Mouse (Mus musculus): ENCODE data around the gene Slc26a10.
"Not testable (repeated sequence)": the region's sequence is repeated elsewhere in the genome, so short reads cannot be mapped to it uniquely, and the experiment has no call there.

The Slc26a10 gene

DNA sequence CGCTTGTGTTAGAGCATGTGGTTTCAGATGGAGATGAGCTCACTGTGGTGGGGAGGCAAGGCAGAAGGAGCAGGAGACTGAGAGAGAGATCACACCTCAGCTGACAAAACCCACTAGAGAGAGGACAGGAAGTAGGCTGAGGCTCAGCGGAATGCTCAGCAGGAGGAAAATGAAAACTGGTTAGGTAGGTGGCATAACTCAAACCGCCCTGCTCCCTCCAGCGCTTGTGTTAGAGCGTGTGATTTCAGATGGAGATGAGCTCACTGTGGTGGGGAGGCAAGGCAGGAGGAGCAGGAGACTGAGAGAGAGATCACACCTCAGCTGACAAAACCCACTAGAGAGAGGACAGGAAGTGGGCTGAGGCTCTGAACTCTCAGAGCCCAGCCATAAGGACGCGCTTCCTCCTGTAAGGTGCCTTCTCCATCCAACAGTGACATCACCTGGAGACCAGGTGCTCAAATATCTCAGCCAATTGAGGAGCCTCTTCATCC lies 17.6 kb downstream of the Slc26a10 start:
- not testable (repeated sequence) for DNase-seq (ENCODE audit: low spot score)

DNA sequence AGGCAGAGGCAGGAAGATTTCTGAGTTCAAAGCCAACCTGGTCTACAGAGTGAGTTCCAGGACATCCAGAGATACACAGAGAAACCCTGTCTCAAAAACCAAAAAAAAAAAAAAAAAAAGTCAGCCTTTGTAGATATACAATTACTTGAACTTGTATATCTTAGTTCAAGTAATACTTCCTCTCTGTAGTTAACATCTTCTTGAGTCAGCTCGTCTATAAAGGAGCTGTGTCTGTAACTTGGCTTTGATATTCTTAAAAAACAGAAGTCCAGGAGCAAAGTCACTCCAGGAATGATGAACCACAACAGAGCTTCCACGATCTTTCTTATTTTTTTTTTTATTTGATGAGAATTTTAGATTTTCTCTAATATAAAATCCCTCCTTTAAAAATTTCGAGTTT lies 19.7 kb downstream of the Slc26a10 start:
- DNase-seq (ENCODE audit: low spot score) = no peak

DNA sequence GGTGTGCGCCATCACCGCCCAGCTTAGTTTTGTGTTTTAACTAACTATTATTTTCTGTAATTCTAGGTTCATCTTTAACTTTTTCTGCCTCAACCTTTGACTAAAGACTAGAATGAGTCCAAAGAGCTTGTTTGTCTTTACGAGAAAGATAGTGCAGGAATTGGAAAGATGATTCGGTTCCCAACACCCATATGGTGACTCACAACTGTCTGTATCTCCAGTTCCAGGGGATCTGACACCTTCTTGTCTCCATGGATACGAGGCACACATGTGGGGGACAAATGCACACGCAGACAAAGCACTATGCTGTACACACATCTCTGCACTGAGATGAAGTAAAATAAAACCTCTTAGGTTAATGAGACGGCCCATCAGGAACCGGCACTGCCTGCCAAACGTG lies 20.4 kb downstream of the Slc26a10 start:
- no peak for DNase-seq (ENCODE audit: low spot score)

DNA sequence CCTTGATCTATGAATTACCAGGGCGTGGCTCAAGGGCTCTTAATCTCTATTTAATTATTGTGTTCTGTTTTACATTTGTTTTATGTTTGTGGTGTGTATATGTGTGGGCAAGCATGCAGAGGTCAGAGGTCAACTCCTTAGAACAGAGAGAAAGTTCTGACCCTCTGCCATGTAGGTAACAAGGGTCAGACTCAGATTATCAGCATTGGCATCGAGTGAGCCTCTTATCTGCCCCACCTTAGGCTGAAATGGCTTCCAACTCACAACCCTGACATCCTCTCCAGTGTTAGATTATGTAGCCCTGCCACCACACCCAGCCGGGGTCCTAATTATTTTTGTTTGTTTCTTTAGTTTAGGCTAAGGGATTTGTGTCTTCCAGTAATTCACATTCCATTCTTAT lies 22.0 kb downstream of the Slc26a10 start:
- no peak for DNase-seq (ENCODE audit: low spot score)

DNA sequence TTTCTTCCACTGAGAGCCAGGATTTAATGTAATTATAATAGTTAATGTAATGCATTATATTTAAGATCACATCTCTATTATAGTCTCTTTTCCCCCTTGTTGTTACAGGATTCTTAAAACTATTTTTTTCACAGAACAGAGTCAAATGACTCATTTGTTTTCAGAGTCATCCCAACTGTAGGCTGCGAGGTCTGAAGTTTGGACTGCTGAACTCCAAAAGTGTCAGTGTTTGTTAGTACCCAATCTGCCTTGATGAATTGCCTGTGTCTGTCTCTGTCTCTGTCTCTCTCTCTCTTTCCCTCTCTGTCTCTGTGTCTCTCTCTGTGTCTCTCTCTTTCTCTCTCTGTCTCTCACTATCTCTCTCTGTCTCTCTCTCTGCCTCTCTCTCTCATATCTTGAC lies 23.9 kb downstream of the Slc26a10 start:
- DNase-seq (ENCODE audit: low spot score) = no peak

DNA sequence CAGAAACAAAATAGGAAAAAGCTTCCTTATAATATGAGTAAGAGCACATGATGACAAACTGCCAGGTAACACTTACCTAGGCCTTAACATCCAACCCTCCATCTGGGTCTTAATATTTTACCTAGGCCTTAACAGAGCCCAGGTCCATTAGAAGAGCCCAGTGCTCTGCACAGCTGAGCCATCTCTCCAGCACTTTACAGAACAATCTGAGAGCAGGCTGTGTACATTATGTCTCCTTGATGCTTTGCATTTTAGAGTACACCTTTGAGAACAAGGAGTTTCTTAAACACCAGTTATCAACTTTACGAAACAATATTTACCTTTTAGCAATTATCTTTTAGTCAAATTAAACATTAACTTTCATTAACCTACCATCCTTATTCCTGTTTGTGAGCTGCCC lies 24.4 kb downstream of the Slc26a10 start:
- DNase-seq (ENCODE audit: low spot score) = no peak

DNA sequence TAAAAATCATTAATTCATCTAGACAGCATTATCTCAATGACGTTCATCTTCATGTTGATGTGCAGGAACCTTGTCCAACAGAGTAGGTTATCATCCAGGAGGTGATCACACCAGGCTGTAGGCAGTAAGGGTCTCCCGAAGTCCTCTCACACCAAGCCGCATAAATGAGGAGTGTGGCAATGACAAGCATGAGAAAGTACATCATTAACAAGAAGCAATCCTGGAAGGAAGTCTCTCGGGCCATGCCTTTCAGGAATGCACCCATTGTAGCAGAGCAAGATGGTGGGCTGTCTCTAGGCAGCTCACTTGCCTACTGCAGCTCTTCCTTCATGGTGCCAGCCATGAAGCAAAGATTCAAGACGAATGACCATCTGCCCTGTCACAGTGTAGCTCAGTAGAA lies 25.8 kb downstream of the Slc26a10 start:
- no peak for DNase-seq (ENCODE audit: low spot score)

DNA sequence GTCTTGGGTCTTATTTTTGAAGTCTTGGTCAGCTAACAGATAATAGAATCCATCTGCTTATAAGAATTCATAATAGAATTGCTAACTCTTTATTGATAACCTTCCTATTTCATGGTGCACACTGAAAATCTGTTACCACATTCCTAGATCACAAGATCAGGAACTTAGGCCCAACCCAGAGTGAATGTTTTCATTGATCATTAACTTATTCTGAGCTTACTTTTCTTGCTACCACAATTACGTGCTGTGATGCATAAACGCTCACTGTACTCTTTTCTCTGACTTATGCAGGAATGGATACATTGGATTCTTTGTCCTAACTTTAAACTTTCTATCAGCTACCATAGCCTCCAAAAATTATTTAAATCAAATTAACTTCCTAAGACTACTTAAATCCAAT lies 26.2 kb downstream of the Slc26a10 start:
- no peak for DNase-seq (ENCODE audit: low spot score)

DNA sequence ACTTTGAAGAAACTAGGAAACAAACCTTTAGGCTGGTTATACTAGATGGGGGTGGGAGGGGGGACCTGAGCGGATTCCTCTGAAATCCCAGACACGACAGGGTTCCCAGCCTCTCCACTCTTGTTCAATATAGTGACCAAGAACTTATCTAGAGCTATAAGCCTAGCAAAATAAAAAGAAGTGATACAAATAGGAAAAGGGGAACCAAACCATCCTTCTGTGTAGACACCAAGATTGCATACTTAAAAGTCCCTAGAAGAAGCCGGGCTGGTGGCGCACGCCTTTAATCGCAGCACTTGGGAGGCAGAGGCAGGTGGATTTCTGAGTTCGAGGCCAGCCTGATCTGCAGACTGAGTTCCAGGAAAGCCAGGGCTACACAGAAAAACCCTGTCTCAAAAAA lies 27.1 kb downstream of the Slc26a10 start:
- DNase-seq (ENCODE audit: low spot score) = no peak

DNA sequence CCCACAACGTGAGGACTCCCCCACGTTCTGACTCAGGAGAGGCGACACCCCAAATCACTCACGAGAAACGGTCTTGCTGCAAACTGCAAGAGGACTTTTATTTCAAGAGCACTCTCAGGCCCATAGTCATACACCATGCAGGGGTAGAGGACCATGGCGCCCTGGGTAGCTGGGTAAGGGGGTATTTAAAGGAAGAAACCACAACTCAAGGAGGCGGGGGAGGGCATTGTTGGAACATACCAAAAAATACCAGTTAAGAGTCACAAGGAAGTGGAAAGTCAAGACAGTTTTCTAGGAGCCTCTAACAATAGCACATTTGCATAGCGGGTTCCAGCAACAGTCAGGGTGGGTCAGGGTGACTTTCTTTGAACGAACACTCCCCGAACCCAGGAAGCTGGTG lies 27.9 kb downstream of the Slc26a10 start:
- DNase-seq (ENCODE audit: low spot score) = not testable (repeated sequence)

DNA sequence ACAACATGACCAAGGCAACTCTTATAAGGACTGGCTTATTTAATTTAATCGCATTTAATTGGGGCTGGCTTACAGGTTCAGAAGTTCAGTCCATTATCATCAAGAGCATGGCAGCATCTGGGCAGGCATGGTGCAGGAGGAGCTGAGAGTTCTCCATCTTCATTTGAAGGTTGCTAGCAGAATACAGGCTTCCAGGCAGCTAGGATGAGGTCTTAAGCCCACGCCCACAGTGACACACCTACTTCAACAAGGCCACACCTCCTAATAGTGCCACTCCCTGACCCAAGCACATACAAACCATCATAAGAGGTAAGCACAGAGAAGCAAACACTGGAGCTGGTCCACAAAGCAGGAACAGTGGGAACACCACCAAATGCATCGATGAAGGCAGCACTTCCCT lies 29.2 kb downstream of the Slc26a10 start:
- not testable (repeated sequence) for DNase-seq (ENCODE audit: low spot score)

DNA sequence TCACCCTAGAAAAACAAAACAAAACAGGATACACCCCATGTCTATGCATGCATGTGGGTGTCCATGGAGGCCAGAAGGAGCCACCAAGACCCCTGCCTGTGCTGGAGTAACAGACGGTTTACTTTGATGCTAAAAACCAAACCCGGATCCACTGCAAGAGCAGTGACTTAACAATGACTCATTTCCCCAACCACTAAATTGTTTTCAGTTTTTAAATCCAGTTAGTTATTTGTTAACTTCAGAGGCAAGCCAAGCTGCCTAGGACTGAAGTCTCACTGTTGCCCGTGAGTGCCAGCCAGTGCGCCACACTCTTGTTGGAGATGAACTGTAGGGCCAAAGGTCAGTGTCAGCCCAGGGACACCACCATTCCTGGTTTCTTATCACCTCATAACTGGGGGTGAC lies 30.0 kb downstream of the Slc26a10 start:
- DNase-seq (ENCODE audit: low spot score) = no peak

DNA sequence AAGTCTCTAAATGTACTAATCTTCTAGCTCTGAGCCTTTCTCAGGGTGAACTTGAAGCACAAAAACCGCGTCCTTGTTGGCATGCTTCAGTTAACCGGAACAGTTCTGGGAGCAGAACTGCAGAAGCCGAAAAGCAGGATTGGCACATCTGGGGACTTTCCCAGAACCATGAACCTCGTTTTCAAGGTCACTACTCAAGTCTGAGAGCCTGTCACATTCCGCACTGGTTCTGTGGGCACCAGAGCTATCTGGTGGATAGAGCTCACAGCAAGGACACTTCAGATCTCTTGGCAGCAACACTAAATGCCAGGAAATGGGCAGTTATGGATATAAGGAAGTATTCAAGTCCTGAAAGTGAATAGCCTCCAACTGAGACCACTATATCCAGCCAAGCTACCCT lies 33.3 kb downstream of the Slc26a10 start:
- DNase-seq (ENCODE audit: low spot score) = no peak

DNA sequence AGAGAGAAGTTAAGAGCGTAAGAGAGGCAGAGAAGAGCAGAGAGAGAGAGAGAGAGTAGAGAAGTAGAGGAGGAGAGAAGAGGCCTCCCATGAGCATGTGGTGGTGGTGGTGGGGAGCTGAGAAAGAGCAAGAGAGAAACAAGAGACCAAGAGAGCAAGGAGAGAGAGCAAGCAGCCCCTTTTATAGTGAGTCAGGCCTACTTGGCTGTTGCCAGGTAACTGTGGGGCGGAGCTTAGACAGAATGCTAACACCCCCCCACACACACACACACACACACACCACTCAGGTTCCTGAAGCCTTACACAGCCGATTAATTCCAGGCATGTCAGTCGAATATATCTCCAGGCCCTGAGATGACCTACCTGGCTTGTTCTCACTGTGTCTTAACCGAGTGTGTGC lies 35.1 kb downstream of the Slc26a10 start:
- no peak for DNase-seq (ENCODE audit: low spot score)

DNA sequence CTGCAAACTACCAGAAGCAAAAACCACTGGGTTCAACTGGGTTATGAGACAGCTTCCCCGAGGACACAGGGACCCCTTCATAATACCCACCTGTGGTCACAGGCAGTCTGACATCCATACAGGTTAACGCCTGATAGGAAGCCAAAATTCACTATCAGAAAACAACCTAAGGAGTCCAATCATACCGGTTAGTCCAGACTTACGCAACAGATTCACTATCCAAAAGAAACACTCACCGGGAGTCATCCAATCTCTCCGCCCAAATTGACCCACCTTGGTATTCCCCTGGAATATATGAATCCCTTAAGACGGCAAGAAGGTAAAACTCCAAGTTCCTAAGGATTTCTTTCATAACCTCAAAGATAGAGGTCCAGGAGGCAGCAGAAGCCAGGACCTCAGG lies 35.9 kb downstream of the Slc26a10 start:
- DNase-seq (ENCODE audit: low spot score) = no peak

DNA sequence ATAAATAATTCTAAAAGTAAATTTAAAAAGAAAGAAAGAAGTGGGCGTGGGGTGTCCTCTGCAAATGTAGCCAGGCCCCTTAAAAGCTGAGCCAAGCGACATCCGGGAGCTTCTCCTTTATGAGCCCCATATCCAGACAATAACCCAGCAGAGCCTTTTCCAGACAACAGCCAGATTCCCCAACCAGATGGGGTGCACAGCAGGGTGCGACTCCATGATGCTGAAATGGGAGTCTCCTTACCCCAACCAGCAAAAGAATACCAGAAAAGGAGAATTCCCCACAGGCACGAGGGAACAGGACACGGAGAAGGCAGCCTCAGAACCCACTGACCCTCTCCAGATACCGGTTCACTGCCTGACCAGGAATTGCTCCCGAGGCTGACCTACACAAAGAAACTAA lies 37.2 kb downstream of the Slc26a10 start:
- DNase-seq (ENCODE audit: low spot score) = no peak

DNA sequence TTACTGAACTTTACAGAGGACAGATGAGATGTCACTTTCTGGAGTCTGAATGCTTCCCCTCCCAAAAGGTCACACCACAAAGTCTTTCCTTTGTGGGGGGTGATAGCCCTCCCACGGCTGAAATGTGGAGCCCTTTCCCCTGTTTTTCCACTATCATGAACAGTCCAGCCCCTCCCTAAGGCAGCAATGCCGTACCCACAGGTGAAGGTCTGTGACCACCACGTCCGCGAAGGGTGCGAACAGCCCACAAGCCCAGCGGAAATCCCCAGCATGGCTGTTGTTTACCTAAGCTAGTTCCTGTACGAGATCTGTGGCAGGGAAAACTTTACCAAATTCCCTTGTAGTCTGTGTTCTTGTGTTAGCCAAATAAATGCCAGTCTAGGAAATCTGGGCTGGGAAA lies 38.9 kb downstream of the Slc26a10 start:
- DNase-seq (ENCODE audit: low spot score) = no peak

DNA sequence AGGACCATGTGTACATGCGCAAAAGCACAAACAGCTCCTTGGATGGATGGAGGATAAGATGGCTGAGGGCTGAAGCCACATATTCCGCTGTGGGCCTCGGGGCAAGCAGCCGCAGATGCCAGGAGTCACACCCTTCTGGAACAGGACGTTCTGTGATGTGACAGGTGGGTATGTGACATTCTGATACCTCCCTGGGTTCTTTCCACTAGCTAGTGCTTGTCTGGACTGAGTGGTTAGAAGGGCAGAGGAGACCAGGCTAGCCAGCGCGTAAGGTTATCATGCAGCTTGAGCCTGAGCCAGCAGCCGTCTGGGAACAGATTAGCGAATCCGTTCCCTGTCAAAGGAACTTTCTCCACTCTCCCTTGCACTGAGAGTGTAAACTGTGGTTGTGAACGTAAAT lies 39.5 kb downstream of the Slc26a10 start:
- DNase-seq (ENCODE audit: low spot score) = no peak

DNA sequence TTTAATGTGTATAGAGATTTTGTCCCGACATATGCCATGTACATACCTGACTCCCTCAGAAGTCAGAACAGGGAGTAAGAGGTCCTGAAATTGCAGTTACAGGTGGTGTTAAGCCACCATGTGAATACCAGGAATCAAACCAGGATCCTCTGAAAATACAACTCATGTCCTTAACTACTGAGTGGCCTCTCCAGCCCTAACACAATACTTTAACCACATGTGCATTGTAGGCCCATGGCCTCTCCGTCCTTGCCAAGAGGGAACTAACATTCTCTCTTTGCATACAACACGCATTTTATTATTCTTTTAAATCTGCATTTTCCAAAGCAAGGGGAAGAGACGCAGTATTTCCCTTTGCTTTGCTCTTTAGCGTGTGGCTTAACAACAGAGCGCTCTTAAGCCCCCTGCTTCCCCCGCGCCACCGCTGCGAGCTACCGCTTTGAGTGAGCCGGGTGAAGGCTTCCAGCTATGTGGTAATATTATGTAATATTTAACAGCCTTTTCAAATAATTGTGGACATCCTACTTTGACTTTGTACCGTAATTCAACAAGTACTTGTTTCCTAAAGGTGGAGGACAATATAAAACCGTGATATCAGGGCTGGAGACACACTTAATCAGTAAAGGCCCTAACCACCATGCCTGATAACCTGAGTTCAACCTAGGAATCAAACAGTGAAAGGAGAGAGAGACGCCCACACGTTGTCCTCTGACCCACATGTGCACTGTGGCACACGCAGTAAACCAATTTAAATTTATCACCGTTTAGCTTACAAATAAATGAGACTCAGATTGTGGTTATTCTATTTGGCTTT lies 41.9 kb downstream of the Slc26a10 start:
- no peak for DNase-seq (ENCODE audit: low spot score)

DNA sequence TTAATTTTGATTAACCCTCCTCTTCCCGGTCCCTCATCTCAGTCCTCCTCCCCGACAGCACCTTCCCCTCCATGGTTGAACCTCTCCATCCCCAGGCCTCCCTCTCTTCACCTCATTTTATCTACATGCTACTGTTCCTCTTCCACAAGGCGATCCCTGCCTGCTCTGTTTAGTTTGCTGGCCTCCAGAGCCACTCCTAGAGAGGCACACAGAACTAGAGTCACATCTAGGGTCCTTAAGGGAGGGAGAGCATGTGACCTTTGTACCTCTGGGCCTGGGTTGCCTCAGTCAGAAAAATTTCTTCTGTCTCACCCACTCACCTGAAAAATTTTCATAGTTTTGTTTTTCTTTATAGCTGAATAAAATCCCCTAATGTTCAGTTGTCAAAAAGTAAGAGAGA lies 42.5 kb downstream of the Slc26a10 start:
- DNase-seq (ENCODE audit: low spot score) = no peak

DNA sequence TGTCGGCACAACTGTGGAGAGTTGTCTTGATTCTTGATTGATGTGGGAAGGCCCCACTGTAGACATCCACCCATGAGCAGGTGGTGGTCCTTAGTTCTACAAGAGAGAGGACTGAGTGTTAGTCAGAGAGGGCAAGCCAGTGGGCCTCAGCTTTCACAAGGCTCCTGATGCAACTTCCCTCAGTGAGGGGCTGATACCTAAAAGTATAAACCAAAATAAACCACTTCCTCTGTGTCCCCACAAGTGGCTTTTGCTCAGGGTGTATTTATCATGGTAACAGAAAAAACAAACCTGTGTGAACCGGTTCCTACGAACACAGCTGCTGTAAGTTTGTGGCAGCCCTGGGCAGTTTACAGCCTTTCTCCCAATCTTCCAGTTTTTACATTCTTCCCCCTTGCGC lies 43.9 kb downstream of the Slc26a10 start:
- no peak for DNase-seq (ENCODE audit: low spot score)

DNA sequence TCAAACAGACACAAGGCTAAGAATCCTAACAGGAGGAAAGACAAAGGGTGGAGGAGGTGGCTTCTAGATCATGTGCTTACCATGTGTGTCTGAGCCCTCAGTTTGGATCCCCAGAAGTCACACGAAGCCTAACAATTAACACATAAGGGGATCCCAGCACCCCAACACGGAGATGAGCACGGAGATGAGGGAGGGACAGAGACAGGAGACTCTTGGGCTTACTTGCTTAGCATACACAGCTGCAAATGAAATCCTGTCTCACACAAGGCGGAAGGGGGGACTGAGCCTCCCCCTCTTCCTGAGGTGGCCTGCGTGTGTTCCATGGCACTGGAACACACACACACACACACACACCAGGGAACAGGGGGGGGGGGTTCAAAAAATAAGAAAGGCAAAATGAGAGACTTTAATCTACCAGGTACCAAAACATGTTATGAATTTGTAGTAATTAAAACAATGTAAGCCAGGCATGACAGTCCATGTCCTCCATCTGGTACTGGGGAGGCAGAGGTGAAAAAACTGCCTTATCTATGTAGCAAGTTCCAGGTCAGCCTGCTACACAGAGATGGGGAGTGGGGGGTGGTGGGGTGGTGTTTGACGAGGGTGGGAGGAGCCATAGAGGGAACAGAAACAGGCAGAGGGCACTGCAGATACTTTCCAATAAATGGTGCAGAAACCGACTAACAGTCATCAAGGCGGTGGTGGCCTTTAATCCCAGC lies 45.2 kb downstream of the Slc26a10 start:
- no peak for DNase-seq (ENCODE audit: low spot score)

DNA sequence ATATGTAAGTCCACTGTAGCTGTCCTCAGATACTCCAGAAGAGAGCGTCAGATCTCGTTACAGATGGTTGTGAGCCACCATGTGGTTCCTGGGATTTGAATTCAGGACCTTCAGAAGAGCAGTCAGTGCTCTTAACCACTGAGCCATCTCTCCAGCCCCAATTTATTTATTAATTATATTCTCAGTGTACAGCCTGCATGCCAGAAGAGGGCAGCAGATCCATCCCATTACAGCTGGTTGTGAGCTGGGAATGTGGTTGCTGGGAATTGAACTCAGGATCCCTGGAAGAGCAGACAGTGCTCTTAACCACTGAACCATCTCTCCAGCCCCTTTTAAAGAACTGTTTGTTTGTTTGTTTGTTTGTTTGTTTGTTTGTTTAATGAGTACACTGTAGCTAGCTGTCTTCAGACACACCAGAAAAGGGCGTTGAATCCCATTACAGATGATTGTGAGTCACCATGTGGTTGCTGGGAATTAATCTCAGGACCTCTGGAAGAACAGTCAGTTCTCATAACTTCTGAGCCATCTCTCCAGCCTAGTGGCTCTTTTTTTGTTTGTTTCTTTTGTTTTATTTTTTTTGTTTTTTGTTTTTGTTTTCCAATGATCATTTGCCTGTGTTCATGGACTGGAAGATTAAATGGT lies 45.9 kb downstream of the Slc26a10 start:
- DNase-seq (ENCODE audit: low spot score) = not testable (repeated sequence)
